Comparison of ENCODE assay signal across 11 mouse cellular contexts in the genomic region with DNA sequence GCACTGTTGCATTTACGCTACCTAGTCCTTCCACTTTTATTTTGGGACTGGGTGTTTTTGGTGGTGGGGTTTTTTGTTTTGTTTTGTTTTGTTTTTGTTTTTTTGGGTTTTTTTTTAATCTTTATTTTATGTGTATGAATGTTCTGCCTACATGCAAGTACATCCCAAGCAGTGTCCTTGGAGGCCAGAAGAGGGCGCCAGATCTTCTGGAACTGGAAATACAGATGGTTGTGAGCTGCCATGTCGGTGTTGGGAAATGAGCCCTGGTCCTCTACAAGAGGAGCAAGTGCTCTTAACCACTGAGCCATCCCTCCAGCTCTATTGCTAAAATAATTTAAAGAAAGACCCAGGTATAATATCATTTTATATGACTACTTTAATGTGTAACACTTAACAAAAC. TPM values are rescaled to one million over a fixed set of nuclear protein-coding genes. Genes with fewer than 3 reads are reported as not detected.
A peak's percentile ranks its signal among the peaks of the same experiment; 100 is the strongest.
DNase-seq lines count a peak whose midpoint lies in the region; ATAC-seq and TF ChIP-seq lines count a peak whose summit lies in the region.
"Had no signal": no experiment of that assay in that cellular context is flagged by ENCODE, and none has a peak within 500 bp of the region (broad histone marks: within the 10 kb centered on the region; RNA-seq: fewer than 3 reads in every experiment).

No protein-coding gene starts in this region.

- TF ChIP-seq CTCF in lung, adult 2 months (IDR thresholded peaks at IDR 0.05; ENCODE audit: insufficient read depth, low read length) = peak; percentile 27

- peaks cover 4% of the 10 kb centered on the region for H3K4me1 ChIP-seq in lung, adult 2 months (ENCODE audit: control insufficient read depth, insufficient read depth, low read length)
- H3K4me1 ChIP-seq: lung, embryonic 15.5 days had no signal

- ATAC-seq in megakaryocyte progenitor cell, adult 5-6 weeks (replicated peaks; ENCODE audit: poor library complexity) = 0 out of 2 replicates have a peak, but pooled peaks have one; percentile 44
- ATAC-seq: forebrain, embryonic 16.5 days had no signal

- no peak overlapping the region for H3K4me3 ChIP-seq in lung, adult 2 months (replicated peaks; ENCODE audit: extremely low read depth, low read depth, low read length)
- H3K4me3 ChIP-seq: lung, embryonic 15.5 days had no signal

- DNase-seq in cerebellum, adult 9-11 months = peak; percentile 62
- DNase-seq in cerebellum, adult 11 months = no peak
- DNase-seq in lung, adult 2 months = no peak
- DNase-seq in lung, postnatal 14 days = no peak
- peak; percentile 36 for DNase-seq in MEL-GATA-1-ER (ENCODE audit: extremely low read depth, low read depth)
- no peak for DNase-seq in ovary, postnatal 14 days (ENCODE audit: low spot score)
- no peak for DNase-seq in gastrocnemius, adult 18-20 months (ENCODE audit: low spot score)
- DNase-seq: heart, postnatal 14 days had no signal

- 58% methylated on average over 3 of the region's 3 CpGs for WGBS in lung, adult 2 months

- no peak for TF ChIP-seq POLR2A in lung, adult 2 months (IDR thresholded peaks at IDR 0.05; ENCODE audit: borderline replicate concordance, extremely low read depth, low read depth, low read length)

RNA-seq across cellular contexts. Expression of a gene that starts 16.5 kb away (rescaled TPM):
- 57.4 and 65.1 TPM in 2 replicates for polyA plus RNA-seq in lung, adult 2 months (2012; rRNA removed)
- total RNA-seq in megakaryocyte progenitor cell, adult 5-6 weeks (2015) = 13.2 and 18.8 TPM in 2 replicates
- total RNA-seq in megakaryocyte progenitor cell, adult 5-6 weeks (2017) = 13.2 and 14.8 TPM in 2 replicates
- total RNA-seq in gastrocnemius, adult 18-20 months (2021) = 10 to 100 TPM; 27.8 to 29.5 TPM

RNA-seq across cellular contexts. Expression of a gene that starts 24.0 kb away (rescaled TPM):
- polyA plus RNA-seq in lung, adult 2 months (2012; rRNA removed) = 85.1 and 112 TPM in 2 replicates
- total RNA-seq in megakaryocyte progenitor cell, adult 5-6 weeks (2015) = 261 and 264 TPM in 2 replicates
- 58.5 and 84.7 TPM in 2 replicates for total RNA-seq in megakaryocyte progenitor cell, adult 5-6 weeks (2017)
- 10 to 100 TPM; 43.4 to 45.4 TPM for total RNA-seq in gastrocnemius, adult 18-20 months (2021)

RNA-seq across cellular contexts. Expression of a gene that starts 27.6 kb away (rescaled TPM):
- 0.03 and 0.06 TPM in 2 replicates for polyA plus RNA-seq in lung, adult 2 months (2012; rRNA removed)
- total RNA-seq in megakaryocyte progenitor cell, adult 5-6 weeks (2015) = not detected in 2 replicates
- total RNA-seq in megakaryocyte progenitor cell, adult 5-6 weeks (2017) = under 0.01 TPM in 1 of 2 replicates, not detected in the other
- not detected for total RNA-seq in gastrocnemius, adult 18-20 months (2021)

RNA-seq across cellular contexts. Expression of a gene that starts 31.9 kb away (rescaled TPM):
- 0.03 and 2.1 TPM in 2 replicates for polyA plus RNA-seq in lung, adult 2 months (2012; rRNA removed)
- total RNA-seq in megakaryocyte progenitor cell, adult 5-6 weeks (2015) = not detected in 2 replicates
- not detected in 2 replicates for total RNA-seq in megakaryocyte progenitor cell, adult 5-6 weeks (2017)
- total RNA-seq in gastrocnemius, adult 18-20 months (2021) = not detected
- total RNA-seq: heart, postnatal 14 days had no signal

RNA-seq across cellular contexts. Expression of a gene that starts 51.8 kb away (rescaled TPM):
- 3.2 and 4.5 TPM in 2 replicates for polyA plus RNA-seq in lung, adult 2 months (2012; rRNA removed)
- 0.89 TPM in 1 of 2 replicates, not detected in the other for total RNA-seq in megakaryocyte progenitor cell, adult 5-6 weeks (2015)
- total RNA-seq in megakaryocyte progenitor cell, adult 5-6 weeks (2017) = 3.1 and 6.1 TPM in 2 replicates
- 1 to 10 TPM; 6.8 to 7.9 TPM for total RNA-seq in gastrocnemius, adult 18-20 months (2021)

Comparison
In these comparisons a context has a peak if more than half of its experiments do, and no peak if none do; other contexts are left out.
1. DNase-seq: peak in cerebellum, adult 9-11 months (single experiment) and MEL-GATA-1-ER (single experiment); none in cerebellum, adult 11 months (single experiment), lung, adult 2 months (single experiment), lung, postnatal 14 days (single experiment), ovary, postnatal 14 days (single experiment) and gastrocnemius, adult 18-20 months (single experiment).